Mouse (Mus musculus): Measurements from ENCODE around the gene Dnajb4. TPM values are rescaled to one million over a fixed set of nuclear protein-coding genes. Genes with fewer than 3 reads are reported as not detected.

Dnajb4 gene
- total RNA-seq, 2 experiments from 2014 or later = 38.4 to 42.9 TPM

DNA sequence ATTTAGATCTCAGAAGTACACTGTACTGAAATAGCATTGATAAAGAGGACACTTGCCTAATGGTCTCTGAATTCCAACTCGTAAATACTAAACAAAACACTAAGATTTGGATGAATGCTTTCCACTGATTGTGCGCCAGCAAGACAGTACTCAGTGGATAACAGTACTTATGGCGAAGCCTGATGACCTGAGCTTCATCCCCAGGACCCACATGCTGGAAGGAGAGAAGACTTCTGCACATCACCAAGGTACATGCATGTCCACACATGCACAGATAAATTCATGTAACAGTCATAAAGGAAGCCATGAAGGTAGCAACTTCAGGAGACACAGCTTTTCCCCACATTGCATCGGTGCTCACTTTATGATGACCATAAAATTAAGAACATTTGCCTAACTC lies 31.3 kb downstream of the Dnajb4 start:
- intact Hi-C loops (cut with DNase I) = no loop called here
- no peak for DNase-seq

GRCm38 (mm10) chr3:152172322-152172935 lies 37.7 kb downstream of the Dnajb4 start:
- DNase-seq = no peak
- intact Hi-C loops (cut with DNase I) = no loop called here

DNA sequence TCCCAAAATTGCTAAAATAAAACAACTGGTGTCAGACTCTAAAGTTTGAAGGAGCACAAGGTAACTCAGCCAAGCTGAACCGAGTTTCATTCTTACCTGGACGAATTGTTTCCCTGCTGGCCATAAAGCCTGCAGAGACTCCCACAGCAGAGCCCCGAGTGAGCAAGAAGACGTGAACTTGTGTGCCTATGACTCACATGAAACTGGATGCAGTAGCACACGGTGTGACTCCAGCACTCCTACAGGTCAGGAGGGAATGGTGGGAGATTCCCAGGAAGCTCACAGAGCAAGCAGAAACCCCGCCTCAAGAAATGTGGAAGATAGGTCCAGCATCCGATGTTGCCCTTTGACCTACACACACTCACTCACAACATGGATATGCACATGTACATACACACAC lies 38.2 kb downstream of the Dnajb4 start:
- no peak for DNase-seq
- intact Hi-C loops (cut with DNase I) = no loop called here

GRCm38 (mm10) chr3:152171236-152171635 lies 38.9 kb downstream of the Dnajb4 start:
- DNase-seq = no peak
- intact Hi-C loops (cut with DNase I) = no loop called here

DNA sequence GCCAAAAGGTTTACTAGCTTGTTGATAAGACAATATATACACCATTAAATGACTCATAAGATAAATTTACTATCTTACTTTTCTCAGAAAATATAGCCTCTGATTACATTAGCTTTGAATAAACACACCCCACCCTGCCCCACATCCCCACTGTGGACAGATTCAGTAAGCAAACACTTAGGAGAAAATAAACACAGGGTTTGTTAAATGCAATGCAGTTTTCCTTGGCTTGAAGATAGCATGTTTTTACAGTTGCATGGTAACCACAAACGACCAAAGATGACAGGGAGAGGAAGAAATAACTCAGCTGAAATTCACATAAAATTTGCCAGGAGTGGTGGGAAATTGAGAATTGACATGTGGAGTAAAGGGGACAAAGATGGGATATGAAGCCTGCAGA lies 39.7 kb downstream of the Dnajb4 start:
- intact Hi-C loops (cut with DNase I) = no loop called here
- no peak for DNase-seq

GRCm38 (mm10) chr3:152168007-152168406 lies 42.1 kb downstream of the Dnajb4 start:
- intact Hi-C loops (cut with DNase I) = loop anchor here (10.0 kb wide), 1 partner anchor 53 kb away; no protein-coding TSS in a partner anchor
- no peak for DNase-seq

DNA sequence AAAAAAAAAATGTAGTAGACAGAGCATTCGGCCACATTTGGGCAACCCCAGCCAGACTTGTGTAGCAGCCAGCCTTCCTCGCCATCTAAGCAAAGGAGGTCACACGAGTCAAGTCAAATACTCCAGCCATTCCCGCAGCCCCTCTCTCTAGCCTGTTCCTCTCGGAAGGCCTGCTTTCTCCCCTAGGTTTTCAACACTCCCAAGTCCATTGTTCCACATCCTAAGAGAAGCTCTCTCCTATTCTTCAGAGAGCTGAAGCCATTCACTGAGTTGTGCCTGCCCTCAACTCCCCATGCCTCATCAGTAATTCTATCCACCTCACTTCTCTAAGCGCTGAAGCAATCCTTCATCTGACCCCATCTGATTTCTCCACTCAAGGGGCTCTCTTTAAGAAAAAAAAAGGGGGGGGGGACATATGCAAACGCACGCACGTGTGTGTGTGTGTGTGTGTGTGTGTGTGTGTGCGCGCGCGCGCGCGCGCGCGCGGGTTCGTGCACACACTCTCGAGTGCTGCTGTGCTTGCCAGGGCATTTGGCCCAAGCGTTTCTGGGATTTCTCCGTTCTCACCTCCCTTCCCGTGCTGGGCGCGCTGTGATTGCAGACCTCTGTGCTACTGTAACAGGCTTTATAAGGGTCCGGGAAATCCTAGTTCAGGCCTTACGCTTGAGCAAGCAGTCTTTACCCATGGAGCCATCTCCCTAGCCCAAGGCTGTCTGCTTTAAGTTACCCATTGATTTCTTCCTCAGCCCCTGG lies 43.2 kb downstream of the Dnajb4 start:
- peak; percentile 18 for DNase-seq
- intact Hi-C loops (cut with DNase I) = loop anchor here (10.0 kb wide), 1 partner anchor 52 kb away; no protein-coding TSS in a partner anchor

DNA sequence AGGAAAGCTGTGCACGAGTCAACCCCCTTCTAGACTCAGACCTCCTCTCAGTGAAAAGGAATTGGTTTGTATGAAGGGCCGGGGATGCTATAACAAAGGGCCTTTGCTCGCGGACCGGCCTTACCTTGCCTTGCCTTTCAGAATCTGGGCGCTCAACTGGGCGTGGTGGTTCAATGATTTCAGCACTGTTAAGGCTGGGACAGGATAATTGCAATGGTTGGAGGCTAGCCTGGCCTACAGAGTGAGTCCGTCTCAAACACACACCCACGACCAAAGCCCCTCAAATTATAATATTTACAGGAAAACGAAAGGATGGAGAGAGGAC lies 44.0 kb downstream of the Dnajb4 start, which contains the start of gene Gipc2:
Gipc2 (minus strand) TSS at position 132 of the 325 bp plus-strand sequence.
- intact Hi-C loops (cut with DNase I) = loop anchor here (10.0 kb wide), 1 partner anchor 51 kb away; no protein-coding TSS in a partner anchor
- no peak for DNase-seq

DNA sequence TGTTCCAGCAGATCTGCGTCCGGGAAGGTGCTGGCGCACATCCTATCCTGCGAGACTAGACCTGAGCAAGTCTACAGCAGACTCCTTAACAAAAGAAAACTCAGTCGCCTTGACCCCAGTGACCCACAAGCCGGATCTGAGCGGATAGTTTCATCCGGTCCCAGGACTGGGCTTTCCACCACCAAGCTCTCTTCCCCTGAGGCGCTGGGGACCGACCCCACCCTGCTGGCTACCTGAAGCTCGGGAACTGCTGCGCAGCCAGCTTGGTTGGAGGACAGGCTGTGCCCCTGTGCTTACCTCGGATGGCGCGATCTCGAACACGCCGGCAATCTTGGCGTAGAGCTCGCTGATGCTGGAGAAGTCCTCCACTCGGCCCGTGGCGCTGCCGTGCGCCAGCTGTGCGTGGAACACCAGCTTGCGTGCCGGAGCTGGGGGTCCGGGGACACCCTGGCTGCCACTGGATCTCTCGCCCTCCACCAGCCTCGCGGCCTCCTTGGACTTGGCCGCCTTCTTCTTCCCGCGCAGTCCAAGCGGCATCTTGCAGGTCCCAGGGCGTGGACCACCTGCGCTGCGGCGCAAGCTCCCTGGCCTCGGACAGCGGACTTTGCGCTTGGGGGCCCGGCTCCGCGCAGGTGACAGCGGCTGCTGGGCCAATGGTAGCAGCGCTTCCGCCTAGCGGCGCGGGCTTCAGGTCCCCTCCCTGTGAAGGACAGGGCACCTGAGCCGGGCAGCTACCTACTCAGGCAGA lies 44.6 kb downstream of the Dnajb4 start:
- DNase-seq = peak; percentile 31

DNA sequence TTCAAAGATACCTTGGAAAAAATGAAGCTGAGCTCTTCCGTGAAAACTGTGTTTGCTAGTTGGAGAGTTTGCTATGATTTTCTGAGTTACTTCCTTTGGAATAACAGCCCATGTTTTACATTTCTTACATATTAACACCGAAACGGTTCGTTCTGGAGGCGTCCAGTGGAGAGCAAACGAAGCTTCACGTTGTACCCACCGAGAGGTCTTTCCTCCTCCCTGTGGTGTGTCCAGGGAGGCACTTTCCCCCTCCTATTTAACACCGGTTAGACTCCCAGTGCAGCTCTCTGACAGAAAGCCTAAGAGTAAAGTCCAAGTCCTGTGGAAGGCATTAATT lies 45.1 kb downstream of the Dnajb4 start:
- intact Hi-C loops (cut with DNase I) = loop anchor here (10.0 kb wide), 1 partner anchor 50 kb away; no protein-coding TSS in a partner anchor
- no peak for DNase-seq

More for the DNA sequence above, 44.6 kb downstream of the Dnajb4 start:
- intact Hi-C loops (cut with DNase I) = loop anchor here (10.0 kb wide), 1 partner anchor 51 kb away; no protein-coding TSS in a partner anchor

DNA sequence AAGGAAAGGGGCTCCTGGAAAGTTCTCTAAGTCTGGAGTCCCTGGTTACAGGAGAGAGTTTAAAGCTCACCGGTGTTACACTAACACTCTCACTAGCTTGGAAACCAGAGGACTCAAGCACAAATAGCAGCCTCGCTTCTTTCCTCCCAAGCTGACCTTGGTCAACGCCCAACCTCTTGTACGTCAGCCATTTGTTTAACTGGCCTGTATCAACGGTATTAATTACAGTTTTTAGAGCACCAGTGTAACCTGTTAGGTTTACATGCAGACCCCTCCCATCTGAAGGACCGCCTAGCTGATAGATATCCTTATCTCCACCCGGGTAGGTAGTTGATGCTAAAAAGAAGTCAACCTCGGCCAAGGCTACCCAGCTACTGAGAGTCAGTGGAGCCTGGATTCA lies 46.8 kb downstream of the Dnajb4 start:
- intact Hi-C loops (cut with DNase I) = loop anchor here (10.0 kb wide), 1 partner anchor 49 kb away; no protein-coding TSS in a partner anchor
- no peak for DNase-seq

DNA sequence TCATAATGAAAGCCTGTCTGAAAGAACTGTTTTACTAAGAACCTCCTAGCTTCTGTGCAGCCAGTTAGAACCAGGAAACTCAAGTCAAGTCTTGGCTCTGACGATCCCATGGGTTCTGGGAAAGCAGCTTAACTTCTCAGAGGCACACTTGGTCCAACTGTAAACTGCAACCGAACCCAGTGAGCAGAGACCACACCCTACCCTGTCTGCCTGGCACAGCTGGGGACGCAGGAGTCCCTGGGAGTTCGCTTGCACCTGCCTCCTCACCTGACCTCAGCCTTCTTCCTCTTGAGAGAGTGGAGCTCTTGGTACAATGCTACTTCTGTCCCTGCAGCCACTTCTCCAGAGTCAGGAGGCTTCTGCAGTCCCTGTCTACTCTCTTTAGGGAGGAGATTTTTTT lies 49.5 kb downstream of the Dnajb4 start:
- DNase-seq = no peak

DNA sequence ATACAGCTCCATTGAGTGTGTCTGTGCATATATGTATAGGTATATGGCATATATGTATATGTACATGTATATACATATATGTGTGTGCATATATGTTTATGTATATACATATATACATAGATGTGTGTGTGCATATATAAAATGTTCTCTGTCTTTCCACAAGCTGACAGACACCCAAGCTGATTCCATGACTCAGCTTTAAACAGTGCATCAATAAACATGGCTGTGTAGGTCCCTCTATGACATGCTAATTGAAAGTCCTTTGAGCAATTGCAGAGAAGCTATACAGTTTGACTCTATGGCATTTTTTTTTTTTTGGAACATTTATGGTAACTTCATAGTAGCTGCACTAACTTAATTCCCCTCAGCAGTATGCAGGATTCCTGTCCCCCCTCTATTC lies 50.8 kb downstream of the Dnajb4 start:
- intact Hi-C loops (cut with DNase I) = no loop called here
- DNase-seq = no peak

More for the DNA sequence above, 49.5 kb downstream of the Dnajb4 start:
- intact Hi-C loops (cut with DNase I) = loop anchor here (10.0 kb wide), 1 partner anchor 46 kb away; no protein-coding TSS in a partner anchor

DNA sequence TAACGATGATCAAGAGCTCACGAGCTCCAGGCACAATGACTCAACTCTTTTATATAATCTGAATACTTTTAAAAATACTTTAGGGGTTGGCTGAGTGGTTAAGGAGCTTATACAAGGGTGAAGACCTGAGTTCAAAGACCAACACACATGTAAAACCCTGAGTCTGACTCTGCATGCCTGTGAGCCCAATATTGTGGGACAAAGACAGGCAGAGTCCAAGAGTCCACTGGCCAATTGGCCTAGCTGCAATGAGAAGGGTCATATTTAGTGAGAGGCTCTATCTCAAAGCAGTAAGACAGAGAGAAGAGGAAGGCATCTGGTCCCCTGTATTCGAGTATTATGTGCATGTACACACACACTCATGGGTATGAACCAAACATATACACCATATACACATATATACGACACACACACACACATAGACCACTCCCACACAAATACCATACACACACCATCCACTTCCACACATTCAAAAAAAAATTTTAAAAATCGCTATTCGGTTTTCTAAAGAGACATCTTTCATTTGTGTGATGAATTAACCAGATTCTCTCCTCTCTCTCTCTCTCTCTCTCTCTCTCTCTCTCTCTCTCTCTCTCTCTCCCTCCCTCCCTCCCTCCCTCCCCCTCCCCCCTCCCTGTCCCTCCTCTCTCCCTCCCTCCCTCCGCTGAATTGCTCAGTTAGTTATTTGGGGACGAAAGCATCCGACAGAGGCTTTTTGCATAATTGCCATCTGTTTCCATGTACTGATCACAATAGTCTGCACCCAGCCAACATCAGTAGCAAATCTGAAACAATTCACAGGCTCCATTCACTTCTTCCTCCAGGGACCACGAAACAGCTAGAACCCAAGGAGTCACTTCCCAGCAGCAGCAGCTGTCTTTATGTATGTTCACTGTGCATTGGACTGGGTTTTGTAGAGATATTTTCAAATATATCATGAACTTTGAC lies 51.5 kb downstream of the Dnajb4 start:
- DNase-seq = no peak
- intact Hi-C loops (cut with DNase I) = no loop called here

DNA sequence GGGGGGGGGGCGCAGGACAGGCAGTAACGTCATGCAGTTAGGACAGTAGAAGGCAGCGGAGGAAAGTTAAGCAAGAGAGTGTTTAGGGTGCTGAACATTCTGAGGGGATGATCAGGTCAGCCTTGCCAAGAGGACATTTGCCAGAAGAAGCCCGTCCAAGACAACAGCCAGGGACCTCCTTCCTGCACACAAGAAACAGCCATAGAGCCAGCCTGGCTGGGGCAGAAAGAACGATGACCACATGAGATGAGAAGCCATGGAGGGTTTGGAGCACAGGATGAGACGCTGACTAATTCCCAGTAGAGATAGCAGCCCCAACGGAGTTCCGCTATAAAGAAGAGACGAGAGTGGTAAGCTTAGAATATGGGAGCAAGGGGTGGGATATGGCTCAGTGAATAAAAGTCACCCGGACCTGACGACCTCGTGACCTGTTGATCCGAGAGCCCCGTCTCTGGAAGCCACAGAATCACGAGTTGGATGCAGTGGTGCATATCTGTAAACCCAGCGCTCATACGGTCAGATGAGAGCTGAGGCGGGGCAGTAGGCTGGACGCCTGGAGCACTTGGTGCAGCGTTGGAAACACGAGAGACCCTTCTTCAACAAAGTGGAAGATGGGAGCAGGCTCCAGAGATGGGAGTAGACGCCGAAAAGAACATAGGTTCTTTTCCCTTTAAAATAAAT lies 53.1 kb downstream of the Dnajb4 start:
- no peak for DNase-seq
- intact Hi-C loops (cut with DNase I) = no loop called here

DNA sequence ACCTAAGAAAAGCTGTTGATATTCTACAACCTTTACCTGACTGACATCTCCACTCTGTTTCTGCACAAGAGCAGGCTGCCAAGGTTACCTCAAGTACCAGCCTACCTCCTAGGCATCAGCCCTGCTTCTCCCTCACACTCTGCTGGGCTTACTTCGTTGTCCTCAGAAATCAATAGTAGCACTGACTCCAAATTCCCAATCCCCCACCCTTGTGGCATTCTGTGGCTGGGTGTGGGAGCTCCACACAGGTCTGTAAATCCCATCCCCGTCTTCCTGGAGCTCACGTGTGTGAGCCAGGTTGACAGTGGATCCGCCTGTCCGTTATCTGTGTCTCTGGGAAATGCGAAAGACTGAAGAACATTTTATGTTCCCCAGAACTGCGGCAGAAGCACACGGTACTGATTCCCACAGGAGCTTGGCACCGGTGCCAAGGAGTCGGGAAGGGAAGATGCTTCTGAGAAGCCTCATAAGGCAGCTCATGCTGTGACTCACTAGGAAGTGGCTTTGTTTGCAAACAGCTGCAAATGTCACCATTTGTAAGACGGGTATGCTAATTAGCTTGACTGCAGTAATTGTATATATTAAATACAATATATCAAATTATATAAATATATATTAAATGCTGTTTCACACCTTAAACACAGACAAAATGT lies 54.7 kb downstream of the Dnajb4 start:
- intact Hi-C loops (cut with DNase I) = no loop called here
- no peak for DNase-seq

DNA sequence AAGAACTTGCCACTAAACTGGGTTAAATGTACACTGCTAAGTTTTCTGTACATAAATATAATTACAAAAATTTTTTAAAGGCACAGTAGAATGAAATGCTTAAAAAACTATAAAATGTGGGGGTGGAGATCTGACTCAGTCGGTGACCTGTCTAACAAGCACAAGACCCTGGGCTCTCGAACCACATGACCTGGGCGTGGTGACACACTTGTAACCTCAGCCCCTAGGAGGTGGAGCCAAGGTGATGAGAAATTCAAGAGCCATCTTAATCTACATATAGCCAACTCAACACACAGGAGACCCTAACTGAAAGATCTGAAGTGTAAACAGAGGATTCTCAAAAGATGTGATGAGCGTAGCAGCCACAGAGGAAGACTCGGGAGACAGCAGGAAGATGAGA lies 56.0 kb downstream of the Dnajb4 start:
- DNase-seq = no peak
- intact Hi-C loops (cut with DNase I) = no loop called here

DNA sequence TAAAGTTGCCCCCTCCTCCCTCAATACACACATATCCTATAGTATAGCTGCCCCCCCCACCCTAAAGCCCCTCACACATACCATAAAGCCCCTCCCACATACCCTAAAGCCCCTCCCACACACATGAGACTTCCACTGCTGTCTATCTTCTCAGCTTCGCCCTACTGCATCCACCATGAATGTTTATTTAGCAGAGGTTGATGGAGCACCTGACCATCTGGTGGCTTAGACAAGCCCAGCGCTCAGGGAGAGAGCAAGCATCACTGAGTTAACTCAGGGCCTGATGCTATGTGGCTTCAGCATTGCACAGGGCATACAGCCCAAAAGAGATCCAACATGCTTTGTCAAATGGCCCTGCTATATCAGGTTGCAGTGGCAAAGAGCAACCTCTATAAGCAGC lies 57.0 kb downstream of the Dnajb4 start:
- intact Hi-C loops (cut with DNase I) = no loop called here
- DNase-seq = no peak

GRCm38 (mm10) chr3:152152483-152152804 lies 57.7 kb downstream of the Dnajb4 start:
- intact Hi-C loops (cut with DNase I) = no loop called here
- DNase-seq = no peak

Data from left cerebral cortex, postnatal 4 days (tissue).